Mouse (Mus musculus) bone marrow, adult 2 months (tissue): ENCODE data around the gene Thop1.

Experiments used
- CTCF ChIP-seq: fragments of 200-500 bp; IDR thresholded peaks from 2 replicates; pipeline ENCODE4 v1.5.1; 2011; ENCODE audit warnings: low read length, control low read depth; ENCODE audit not compliant: control insufficient read depth, insufficient read depth
- POLR2A ChIP-seq: fragments of 200-500 bp; IDR thresholded peaks from 2 replicates; pipeline ENCODE4 v1.6.1; 2011; ENCODE audit warnings: low read depth, mild to moderate bottlenecking, control low read depth, low read length, borderline replicate concordance; ENCODE audit not compliant: control insufficient read depth

DNA sequence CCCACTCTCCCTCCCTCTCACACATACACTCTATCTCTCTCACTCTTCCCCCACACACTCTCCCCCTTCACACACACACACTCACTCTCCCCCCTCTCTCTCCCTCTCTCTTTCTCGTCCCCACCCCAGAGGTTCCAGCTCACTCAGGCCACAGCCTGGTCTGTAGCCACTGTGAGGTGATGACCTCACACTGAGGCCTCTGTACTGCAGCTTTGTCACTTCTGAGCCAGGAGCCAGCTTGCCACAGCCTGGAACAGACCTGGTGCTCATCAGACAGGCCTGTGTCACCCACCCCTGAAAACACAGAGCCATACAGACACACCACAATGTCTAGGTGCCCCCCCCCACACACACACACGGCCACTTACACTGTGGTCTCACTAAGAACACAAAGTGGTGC, 49.6 kb upstream of the Thop1 start:
- TF ChIP-seq CTCF (no peak), POLR2A (no peak)
